Comparison of ENCODE assay signal across 18 mouse cellular contexts in the genomic region with DNA sequence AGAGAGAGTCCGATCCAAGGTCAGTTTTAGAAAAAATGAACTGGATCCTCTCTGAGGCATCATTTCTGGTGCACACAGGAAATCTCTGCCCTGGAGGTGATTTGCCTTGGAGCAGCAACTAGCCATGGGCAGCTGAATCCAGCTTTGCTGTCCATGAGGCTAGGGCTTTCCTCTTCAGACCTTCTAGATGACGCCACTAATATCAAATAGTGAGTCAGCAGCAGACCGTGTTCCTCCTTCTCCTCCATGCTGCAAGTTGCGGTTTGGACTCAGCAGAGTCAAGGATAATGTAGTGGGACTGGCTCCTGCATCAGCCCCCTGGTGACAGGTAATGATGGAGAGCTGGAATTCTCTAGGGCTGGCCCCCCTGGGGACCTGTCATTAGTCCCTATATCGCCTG.
A peak's percentile ranks its signal among the peaks of the same experiment; 100 is the strongest.
DNase-seq lines count a peak whose midpoint lies in the region; ATAC-seq lines count a peak whose summit lies in the region.
"Had no signal": no experiment of that assay in that cellular context is flagged by ENCODE, and none has a peak within 500 bp of the region (broad histone marks: within the 10 kb centered on the region; RNA-seq: fewer than 3 reads in every experiment).

No protein-coding gene starts in this region.

- H3K9me3 ChIP-seq in hindbrain, embryonic 10.5 days: no peaks in the 10 kb centered on the region
- H3K9me3 ChIP-seq in hindbrain, embryonic 16.5 days (ENCODE audit: control insufficient read depth, low read length): no peaks in the 10 kb centered on the region
- no peaks in the 10 kb centered on the region for H3K9me3 ChIP-seq in limb, embryonic 10.5 days (replicated peaks)
- H3K9me3 ChIP-seq: embryonic facial prominence, embryonic 13.5 days; heart, embryonic 12.5 days; liver, embryonic 13.5 days; lung, embryonic 15.5 days; neural tube, embryonic 15.5 days had no signal

- no peak overlapping the region for H3K4me3 ChIP-seq in hindbrain, embryonic 10.5 days
- H3K4me3 ChIP-seq in hindbrain, embryonic 16.5 days (ENCODE audit: low read length): no peak overlapping the region
- no peak overlapping the region for H3K4me3 ChIP-seq in limb, embryonic 10.5 days
- H3K4me3 ChIP-seq: embryonic facial prominence, embryonic 13.5 days; heart, embryonic 12.5 days; liver, embryonic 13.5 days; lung, embryonic 15.5 days; neural tube, embryonic 15.5 days had no signal

- no peak for ATAC-seq in hindbrain, embryonic 16.5 days

- no peak overlapping the region for H3K9ac ChIP-seq in hindbrain, embryonic 16.5 days (ENCODE audit: low read depth, low read length)
- H3K9ac ChIP-seq: embryonic facial prominence, embryonic 13.5 days; heart, embryonic 12.5 days; liver, embryonic 13.5 days; lung, embryonic 15.5 days; neural tube, embryonic 15.5 days had no signal

- peaks cover 32% of the 10 kb centered on the region for H3K27me3 ChIP-seq in hindbrain, embryonic 10.5 days (ENCODE audit: insufficient read depth, poor library complexity, severe bottlenecking)
- H3K27me3 ChIP-seq in hindbrain, embryonic 16.5 days (replicated peaks; ENCODE audit: control insufficient read depth, insufficient read depth, low read length): no peaks in the 10 kb centered on the region
- peaks cover 5% of the 10 kb centered on the region; the same call in 1 of the 2 replicates for H3K27me3 ChIP-seq in limb, embryonic 10.5 days (ENCODE audit: low read depth, poor library complexity, severe bottlenecking)
- H3K27me3 ChIP-seq: lung, embryonic 15.5 days; neural tube, embryonic 15.5 days had no signal

- intact Hi-C loops in left cerebral cortex, postnatal 36 days (cut with DNase I): no loop called here

- no peak overlapping the region for H3K4me2 ChIP-seq in hindbrain, embryonic 16.5 days (ENCODE audit: low read length)
- H3K4me2 ChIP-seq: embryonic facial prominence, embryonic 13.5 days; heart, embryonic 12.5 days; liver, embryonic 13.5 days; lung, embryonic 15.5 days; neural tube, embryonic 15.5 days had no signal

- peaks cover 38% of the 10 kb centered on the region for H3K4me1 ChIP-seq in hindbrain, embryonic 10.5 days (replicated peaks)
- H3K4me1 ChIP-seq in hindbrain, embryonic 16.5 days (ENCODE audit: control insufficient read depth, insufficient read depth, low read depth, low read length): no peaks in the 10 kb centered on the region
- H3K4me1 ChIP-seq in limb, embryonic 10.5 days: peaks cover 56% of the 10 kb centered on the region
- H3K4me1 ChIP-seq: liver, embryonic 13.5 days; lung, embryonic 15.5 days; neural tube, embryonic 15.5 days had no signal

- H3K27ac ChIP-seq in hindbrain, embryonic 10.5 days: peak overlapping the region; percentile 1; the same call in 1 of the 2 replicates
- no peak overlapping the region for H3K27ac ChIP-seq in hindbrain, embryonic 16.5 days (ENCODE audit: low read depth, low read length)
- H3K27ac ChIP-seq in limb, embryonic 10.5 days: 0 out of 2 replicates have a peak overlapping the region, but pooled peaks have one; percentile 25
- H3K27ac ChIP-seq: embryonic facial prominence, embryonic 13.5 days; liver, embryonic 13.5 days; lung, embryonic 15.5 days; neural tube, embryonic 15.5 days had no signal

- no peaks in the 10 kb centered on the region for H3K36me3 ChIP-seq in hindbrain, embryonic 10.5 days
- no peaks in the 10 kb centered on the region for H3K36me3 ChIP-seq in hindbrain, embryonic 16.5 days (ENCODE audit: control insufficient read depth, insufficient read depth, low read length)
- H3K36me3 ChIP-seq in limb, embryonic 10.5 days: no peaks in the 10 kb centered on the region
- H3K36me3 ChIP-seq: embryonic facial prominence, embryonic 13.5 days; heart, embryonic 12.5 days; liver, embryonic 13.5 days; lung, embryonic 15.5 days; neural tube, embryonic 15.5 days had no signal

- WGBS in hindbrain, embryonic 10.5 days: 46% methylated on average over 5 of the region's 5 CpGs
- WGBS in hindbrain, embryonic 16.5 days: 34% methylated on average over 5 of the region's 5 CpGs
- WGBS in limb, embryonic 10.5 days: 56% methylated on average over 5 of the region's 5 CpGs

- DNase-seq in hindbrain, embryonic 10.5 days (ENCODE audit: low spot score): no peak
- DNase-seq in 416B (ENCODE audit: low read depth): peak; percentile 60
- peak; percentile 50 for DNase-seq in adrenal gland, postnatal 10 days
- DNase-seq in limb, embryonic 10.5 days (ENCODE audit: low spot score): no peak
- DNase-seq in left cerebral cortex, postnatal 36 days (ENCODE audit: low spot score in 2 of 2): no peak
- DNase-seq in ovary, adult 18-20 months (ENCODE audit: low spot score): no peak
- no peak for DNase-seq in kidney, adult 18-20 months
- DNase-seq: cerebellum, adult 18-20 months; gastrocnemius, postnatal 36 days; kidney, adult 9 months; layer of hippocampus, postnatal 36 days; liver, embryonic 13.5 days; thymus, postnatal 14 days had no signal

Comparison
In these comparisons a context has a peak if more than half of its experiments do, and no peak if none do; other contexts are left out.
1. DNase-seq: peak in 416B (single experiment) and adrenal gland, postnatal 10 days (single experiment); none in hindbrain, embryonic 10.5 days (single experiment), limb, embryonic 10.5 days (single experiment), left cerebral cortex, postnatal 36 days (0 of 2), ovary, adult 18-20 months (single experiment) and kidney, adult 18-20 months (single experiment).